Mouse (Mus musculus) MEL (cell line): ENCODE measurements at regions not wholly inside any gene's neighbourhood (a gene's known extent, or its start where the extent isn't known, plus 50 kb on each side); places are given as distances from the start of the nearest gene placed in this dataset.

Experiments
- DNase-seq: peaks from one replicate; pipeline ENCODE4 v3.0.0; 2011; ENCODE audit warnings: low read depth, low spot score
- H3K27ac ChIP-seq: 2 replicates; pipeline ENCODE4 v1.5.1; 2012; ENCODE audit warnings: low read depth, mild to moderate bottlenecking, control low read depth, low read length, moderate library complexity; ENCODE audit not compliant: control insufficient read depth
- H3K27me3 ChIP-seq, 2 experiments: fragments of 150-350 bp in 1 of 2; sonication (generic) in 1 of 2; 2 replicates each; pipeline ENCODE4 v1.6.1; 2012; ENCODE audit warnings: low read length in 2 of 2, mild to moderate bottlenecking in 2 of 2, improper control_type of control experiment in 1 of 2, moderate library complexity in 1 of 2; ENCODE audit not compliant: insufficient read depth in 2 of 2, control insufficient read depth in 1 of 2
- H3K36me3 ChIP-seq, 2 experiments: 2 replicates each; pipeline ENCODE4 v1.6.1; 2012 to 2014; ENCODE audit warnings: low read length in 2 of 2, improper control_type of control experiment in 1 of 2, inconsistent platforms in 1 of 2, mild to moderate bottlenecking in 1 of 2; ENCODE audit not compliant: insufficient read depth in 2 of 2, control insufficient read depth in 1 of 2
- H3K4me1 ChIP-seq, 2 experiments: fragments of 150-350 bp in 1 of 2; sonication (generic) in 1 of 2; 2 replicates each; pipeline ENCODE4 v1.6.1; 2012; ENCODE audit warnings: low read length in 2 of 2, improper control_type of control experiment in 1 of 2, mild to moderate bottlenecking in 1 of 2; ENCODE audit not compliant: insufficient read depth in 2 of 2, control insufficient read depth in 1 of 2
- H3K4me3 ChIP-seq, 2 experiments: fragments of 150-350 bp in 1 of 2; sonication (generic) in 1 of 2; 2 replicates each; pipeline ENCODE4 v1.5.1; 2012; ENCODE audit warnings: low read depth in 2 of 2, low read length in 2 of 2, mild to moderate bottlenecking in 2 of 2, moderate library complexity in 2 of 2, control low read depth in 1 of 2, improper control_type of control experiment in 1 of 2; ENCODE audit not compliant: control insufficient read depth in 1 of 2, insufficient read depth in 1 of 2
- H3K79me2 ChIP-seq: 2 replicates; pipeline ENCODE4 v1.6.1; 2012; ENCODE audit warnings: mild to moderate bottlenecking, low read length, moderate library complexity; ENCODE audit not compliant: control insufficient read depth, poor library complexity, insufficient read depth
- H3K9ac ChIP-seq: 2 replicates; pipeline ENCODE4 v1.6.1; 2012; ENCODE audit warnings: low read depth, mild to moderate bottlenecking, control low read depth, low read length, moderate library complexity; ENCODE audit not compliant: control insufficient read depth, poor library complexity, severe bottlenecking
- H3K9me3 ChIP-seq: fragments of 150-350 bp; sonication (generic); replicated peaks from 2 replicates; pipeline ENCODE4 v1.6.1; 2012; ENCODE audit warnings: mild to moderate bottlenecking, low read length, improper control_type of control experiment, moderate library complexity; ENCODE audit not compliant: insufficient read depth
- CHD2 ChIP-seq: IDR thresholded peaks from 2 replicates; pipeline ENCODE4 v1.6.1; 2011; ENCODE audit warnings: low read length, improper control_type of control experiment
- CTCF ChIP-seq, 3 experiments: IDR thresholded peaks in 2 of 3; conservative IDR thresholded peaks in 1 of 3; 2 replicates each; pipeline ENCODE4 v1.5.1; 2011 to 2012; ENCODE audit warnings: low read length in 3 of 3, low read depth in 2 of 3, mild to moderate bottlenecking in 2 of 3, improper control_type of control experiment in 1 of 3, inconsistent platforms in 1 of 3, mixed read lengths in 1 of 3, moderate library complexity in 1 of 3; ENCODE audit not compliant: control insufficient read depth in 1 of 3, insufficient read depth in 1 of 3, poor library complexity in 1 of 3, severe bottlenecking in 1 of 3
- EP300 ChIP-seq, 2 experiments: IDR thresholded peaks; 2 replicates each; pipeline ENCODE4 v1.6.1; 2011; ENCODE audit warnings: improper control_type of control experiment in 2 of 2, low read length in 2 of 2, low read depth in 1 of 2, mild to moderate bottlenecking in 1 of 2
- ETS1 ChIP-seq: IDR thresholded peaks from 2 replicates; pipeline ENCODE4 v1.6.1; 2012; ENCODE audit warnings: low read depth, mild to moderate bottlenecking, inconsistent platforms, low read length, improper control_type of control experiment, moderate library complexity
- GATA1 ChIP-seq: IDR thresholded peaks from 2 replicates; pipeline ENCODE4 v1.6.1; 2011; ENCODE audit warnings: low read depth, low read length, improper control_type of control experiment
- HCFC1 ChIP-seq: IDR thresholded peaks from 2 replicates; pipeline ENCODE4 v1.6.1; 2012; ENCODE audit warnings: low read depth, mild to moderate bottlenecking, inconsistent platforms, low read length, improper control_type of control experiment, moderate library complexity
- KAT2A ChIP-seq: conservative IDR thresholded peaks from 2 replicates; pipeline ENCODE4 v1.6.1; 2012; ENCODE audit warnings: low read depth, low read length, improper control_type of control experiment, inconsistent platforms
- MAZ ChIP-seq: IDR thresholded peaks from 2 replicates; pipeline ENCODE4 v1.6.1; 2012; ENCODE audit warnings: low read depth, mild to moderate bottlenecking, inconsistent platforms, low read length, improper control_type of control experiment
- MEF2A ChIP-seq: IDR thresholded peaks from 2 replicates; pipeline ENCODE4 v1.6.1; 2014; ENCODE audit warnings: low read depth, mild to moderate bottlenecking, inconsistent platforms, low read length, improper control_type of control experiment; ENCODE audit not compliant: poor library complexity, insufficient replicate concordance, severe bottlenecking; ENCODE audit errors: extremely low read depth
- MYC ChIP-seq: IDR thresholded peaks from 2 replicates; pipeline ENCODE4 v1.6.1; 2011; ENCODE audit warnings: low read depth, mild to moderate bottlenecking, low read length, improper control_type of control experiment, moderate library complexity
- NRF1 ChIP-seq: IDR thresholded peaks from 2 replicates; pipeline ENCODE4 v1.6.1; 2014; ENCODE audit warnings: low read depth, mild to moderate bottlenecking, inconsistent platforms, low read length, improper control_type of control experiment, moderate library complexity; ENCODE audit not compliant: poor library complexity, insufficient read depth, severe bottlenecking
- POLR2A ChIP-seq, 2 experiments: IDR thresholded peaks; 2 replicates each; pipeline ENCODE4 v1.6.1; 2011 to 2012; ENCODE audit warnings: low read length in 2 of 2, mild to moderate bottlenecking in 2 of 2, control low read depth in 1 of 2, improper control_type of control experiment in 1 of 2, low read depth in 1 of 2, moderate library complexity in 1 of 2; ENCODE audit not compliant: control insufficient read depth in 1 of 2, insufficient read depth in 1 of 2, poor library complexity in 1 of 2
- POLR2AphosphoS2 ChIP-seq: IDR thresholded peaks from 2 replicates; pipeline ENCODE4 v1.6.1; 2011; ENCODE audit warnings: low read length, improper control_type of control experiment
- SMC3 ChIP-seq: IDR thresholded peaks from 2 replicates; pipeline ENCODE4 v1.6.1; 2011; ENCODE audit warnings: low read depth, low read length, improper control_type of control experiment
- TAL1 ChIP-seq: IDR thresholded peaks from 2 replicates; pipeline ENCODE4 v1.6.1; 2012; ENCODE audit warnings: mild to moderate bottlenecking, inconsistent platforms, low read length, moderate library complexity, mixed read lengths
- TCF12 ChIP-seq: IDR thresholded peaks from 2 replicates; pipeline ENCODE4 v1.6.1; 2014; ENCODE audit warnings: low read depth, mild to moderate bottlenecking, inconsistent platforms, low read length, improper control_type of control experiment, moderate library complexity
- UBTF ChIP-seq: IDR thresholded peaks from 2 replicates; pipeline ENCODE4 v1.6.1; 2012; ENCODE audit warnings: low read depth, mild to moderate bottlenecking, inconsistent platforms, low read length, improper control_type of control experiment, moderate library complexity, borderline replicate concordance; ENCODE audit not compliant: insufficient read depth
- ZNF384 ChIP-seq: IDR thresholded peaks from 2 replicates; pipeline ENCODE4 v1.6.1; 2012; ENCODE audit warnings: low read depth, mild to moderate bottlenecking, inconsistent platforms, low read length, improper control_type of control experiment

GRCm38 (mm10) chr8:80239879-80240278, 182.1 kb upstream of the Hhip start:
- Histone ChIP-seq H3K4me1 (no peaks in the 10 kb centered on the region), H3K27ac (no peak overlapping the region), H3K79me2 (no peaks in the 10 kb centered on the region), H3K36me3 (no peaks in the 10 kb centered on the region), H3K4me3 (no peak overlapping the region), H3K27me3 (no peaks in the 10 kb centered on the region), H3K9me3 (no peaks in the 10 kb centered on the region), H3K9ac (no peak overlapping the region)
- TF ChIP-seq GATA1 = no peak
- no peak for DNase-seq

DNA sequence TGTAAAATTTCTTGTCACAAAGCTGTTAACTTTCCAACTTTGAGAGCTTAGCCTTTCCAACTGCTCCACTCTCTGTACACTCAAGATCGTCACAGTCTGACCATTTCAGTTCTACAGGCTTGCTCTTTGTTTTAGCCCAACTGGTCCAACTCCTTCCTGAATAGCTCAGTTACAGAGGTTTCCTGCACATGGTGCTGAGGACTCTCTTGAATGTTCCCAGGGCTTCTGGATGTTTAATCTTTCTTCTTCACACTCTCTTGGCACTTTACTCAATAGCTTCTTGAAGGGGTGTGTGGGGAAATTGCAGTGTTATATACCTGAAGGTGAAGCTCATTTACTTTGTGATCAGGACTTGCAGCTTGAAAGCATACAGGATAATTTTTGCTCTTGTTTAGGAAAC, 152.6 kb upstream of the Hhip start:
- no peak overlapping the region for H3K4me3 ChIP-seq
- H3K4me1 ChIP-seq = no peaks in the 10 kb centered on the region
- no peak for DNase-seq
- H3K36me3 ChIP-seq = no peaks in the 10 kb centered on the region
- H3K27ac ChIP-seq = no peak overlapping the region
- H3K27me3 ChIP-seq = no peaks in the 10 kb centered on the region
- H3K9ac ChIP-seq = no peak overlapping the region
- H3K9me3 ChIP-seq = no peaks in the 10 kb centered on the region
- TF ChIP-seq TCF12 = no peak
- TF ChIP-seq SMC3 = no peak
- no peak for TF ChIP-seq MEF2A
- TF ChIP-seq KAT2A = no peak
- no peak for TF ChIP-seq MAZ
- TF ChIP-seq CHD2 = no peak
- no peak for TF ChIP-seq NRF1
- TF ChIP-seq UBTF = no peak
- no peak for TF ChIP-seq TAL1
- TF ChIP-seq POLR2A (IDR thresholded peaks at IDR 0.05; ENCODE audit: control insufficient read depth in 1 of 2, insufficient read depth in 1 of 2, low read depth in 1 of 2, low read length in 2 of 2, poor library complexity in 1 of 2) = no peak
- no peak for TF ChIP-seq ETS1
- TF ChIP-seq GATA1 = no peak
- TF ChIP-seq MYC = no peak
- TF ChIP-seq CTCF (IDR thresholded peaks at IDR 0.05 in 2 of 3, conservative IDR thresholded peaks at IDR 0.05 in 1 of 3; ENCODE audit: control insufficient read depth in 1 of 3, insufficient read depth in 1 of 3, low read depth in 2 of 3, low read length in 3 of 3, poor library complexity in 1 of 3, severe bottlenecking in 1 of 3) = no peak
- TF ChIP-seq ZNF384 = no peak
- TF ChIP-seq POLR2AphosphoS2 = no peak
- no peak for TF ChIP-seq HCFC1
- TF ChIP-seq EP300 (IDR thresholded peaks at IDR 0.05; ENCODE audit: low read depth in 1 of 2, low read length in 2 of 2) = no peak
- no peaks in the 10 kb centered on the region for H3K79me2 ChIP-seq
